ENCODE assay signal across 23 mouse cellular contexts in genomic region chr7:142500032-142500431, GRCm38 (mm10). TPM values are rescaled to one million over a fixed set of nuclear protein-coding genes. Genes with fewer than 3 reads are reported as not detected.
DNase-seq lines count a peak whose midpoint lies in the region; ATAC-seq lines count a peak whose summit lies in the region.
"Had no signal": no experiment of that assay in that cellular context is flagged by ENCODE, and none has a peak within 500 bp of the region (broad histone marks: within the 10 kb centered on the region; RNA-seq: fewer than 3 reads in every experiment).

No protein-coding gene starts in this region.

- H3K4me1 ChIP-seq in heart, embryonic 13.5 days: peaks cover 22% of the 10 kb centered on the region
- peaks cover 14% of the 10 kb centered on the region for H3K4me1 ChIP-seq in kidney, embryonic 16.5 days (ENCODE audit: insufficient read depth, low read length)
- H3K4me1 ChIP-seq: forebrain, embryonic 13.5 days; hindbrain, embryonic 15.5 days; liver, embryonic 12.5 days; midbrain, embryonic 12.5 days had no signal

- no peaks in the 10 kb centered on the region for H3K27me3 ChIP-seq in heart, embryonic 13.5 days (replicated peaks)
- no peaks in the 10 kb centered on the region for H3K27me3 ChIP-seq in kidney, embryonic 16.5 days (ENCODE audit: insufficient read depth, low read length)
- H3K27me3 ChIP-seq: hindbrain, embryonic 15.5 days; midbrain, embryonic 12.5 days had no signal

- no peak for DNase-seq in heart, postnatal 10 days
- DNase-seq in kidney, postnatal 36 days: no peak
- DNase-seq in gastrocnemius, postnatal 14 days: peak; percentile 75
- DNase-seq in skeletal muscle tissue, adult 2 months (ENCODE audit: low read depth, low spot score): peak; percentile 93
- no peak for DNase-seq in left cerebral cortex, adult 8-10 months (ENCODE audit: low spot score in 2 of 2)
- DNase-seq in left cerebral cortex, postnatal 10 days (ENCODE audit: extremely low spot score in 1 of 2, low spot score in 2 of 2): no peak
- DNase-seq: adrenal gland, postnatal 36 days; cerebellum, adult 8-10 months; kidney, postnatal 14 days; lung, embryonic 14.5 days; lung, postnatal 4 days; right cerebral cortex, postnatal 14 days; thymus, postnatal 36 days had no signal

- no peak overlapping the region for H3K4me2 ChIP-seq in heart, embryonic 13.5 days
- H3K4me2 ChIP-seq in kidney, embryonic 16.5 days (replicated peaks; ENCODE audit: low read depth, low read length): no peak overlapping the region
- H3K4me2 ChIP-seq: forebrain, embryonic 13.5 days; hindbrain, embryonic 15.5 days; liver, embryonic 12.5 days; lung, embryonic 14.5 days; midbrain, embryonic 12.5 days had no signal

- ATAC-seq in heart, embryonic 13.5 days (ENCODE audit: extremely low read depth, insufficient number of reproducible peaks, low FRiP score, low TSS enrichment): no peak
- no peak for ATAC-seq in kidney, embryonic 16.5 days (ENCODE audit: low FRiP score, low TSS enrichment)
- ATAC-seq: forebrain, embryonic 13.5 days; intestine, embryonic 16.5 days; liver, embryonic 12.5 days had no signal

- H3K9me3 ChIP-seq in heart, embryonic 13.5 days: no peaks in the 10 kb centered on the region
- H3K9me3 ChIP-seq in kidney, embryonic 16.5 days (ENCODE audit: low read length): no peaks in the 10 kb centered on the region
- H3K9me3 ChIP-seq: forebrain, embryonic 13.5 days; hindbrain, embryonic 15.5 days; liver, embryonic 12.5 days; midbrain, embryonic 12.5 days had no signal

- no peaks in the 10 kb centered on the region for H3K36me3 ChIP-seq in heart, embryonic 13.5 days
- no peaks in the 10 kb centered on the region for H3K36me3 ChIP-seq in kidney, embryonic 16.5 days (ENCODE audit: insufficient read depth, low read length)
- H3K36me3 ChIP-seq: hindbrain, embryonic 15.5 days; liver, embryonic 12.5 days; midbrain, embryonic 12.5 days had no signal

- H3K9ac ChIP-seq in heart, embryonic 13.5 days: no peak overlapping the region
- H3K9ac ChIP-seq in kidney, embryonic 16.5 days (replicated peaks; ENCODE audit: low read length): no peak overlapping the region
- H3K9ac ChIP-seq: forebrain, embryonic 13.5 days; hindbrain, embryonic 15.5 days; liver, embryonic 12.5 days; lung, embryonic 14.5 days; midbrain, embryonic 12.5 days had no signal

- intact Hi-C loops in heart, postnatal 10 days (cut with DNase I): no loop called here
- intact Hi-C loops in gastrocnemius, postnatal 14 days (cut with DNase I; ENCODE audit: low total_unique reads): no loop called here
- intact Hi-C loops in left cerebral cortex, postnatal 10 days (cut with DNase I): no loop called here

- no peak overlapping the region for H3K4me3 ChIP-seq in heart, embryonic 13.5 days
- no peak overlapping the region for H3K4me3 ChIP-seq in kidney, embryonic 16.5 days (ENCODE audit: low read length)
- H3K4me3 ChIP-seq: forebrain, embryonic 13.5 days; hindbrain, embryonic 15.5 days; liver, embryonic 12.5 days; midbrain, embryonic 12.5 days had no signal

- 57% methylated on average over 1 of the region's 1 CpGs for WGBS in heart, embryonic 13.5 days
- WGBS in kidney, embryonic 16.5 days: 75% methylated on average over 1 of the region's 1 CpGs

- peak overlapping the region; percentile 63 for H3K27ac ChIP-seq in heart, embryonic 13.5 days (replicated peaks)
- peak overlapping the region; percentile 51; the same call in 1 of the 2 replicates for H3K27ac ChIP-seq in kidney, embryonic 16.5 days (ENCODE audit: low read length)
- H3K27ac ChIP-seq: forebrain, embryonic 13.5 days; hindbrain, embryonic 15.5 days; liver, embryonic 12.5 days; midbrain, embryonic 12.5 days had no signal

RNA-seq across cellular contexts. Expression of gene Tnnt3, which starts 1.4 kb away (rescaled TPM):
- polyA plus RNA-seq in heart, embryonic 13.5 days (2015; fragmentation: Nextera tagmentation; extraction: Ambion mirVana): 4.0 and 5.4 TPM in 2 replicates
- 1 to 10 TPM in 1 of 2 experiments, under 1 TPM in 1; 0.67 to 1.8 TPM for total RNA-seq in heart, postnatal 10 days (2021)
- polyA plus RNA-seq in kidney, embryonic 16.5 days (2015; fragmentation: Nextera tagmentation; extraction: Ambion mirVana): 14.2 and 17.2 TPM in 2 replicates
- total RNA-seq in gastrocnemius, postnatal 14 days (2021): over 10,000 TPM; 22,199 to 23,470 TPM
- 10 to 100 TPM in 1 of 4 experiments, 1 to 10 TPM in 2, under 1 TPM in 1; 0.88 to 14.3 (median 6.5) TPM for total RNA-seq in left cerebral cortex, adult 8-10 months (2022)
- not detected for total RNA-seq in left cerebral cortex, postnatal 10 days (2021)
- total RNA-seq: left cerebral cortex, postnatal 14 days had no signal
- polyA plus RNA-seq: liver, embryonic 12.5 days; testis, adult 2 months had no signal

RNA-seq across cellular contexts. Expression of gene Mrpl23, which starts 32.5 kb away (rescaled TPM):
- polyA plus RNA-seq in heart, embryonic 13.5 days (2015; fragmentation: Nextera tagmentation; extraction: Ambion mirVana): 15.6 and 17.7 TPM in 2 replicates
- total RNA-seq in heart, postnatal 10 days (2021): 10 to 100 TPM in 1 of 2 experiments, 1 to 10 TPM in 1; 4.1 to 19.3 TPM
- polyA plus RNA-seq in kidney, embryonic 16.5 days (2015; fragmentation: Nextera tagmentation; extraction: Ambion mirVana): 24.4 and 24.6 TPM in 2 replicates
- total RNA-seq in gastrocnemius, postnatal 14 days (2021): 1 to 10 TPM; 5.0 to 5.2 TPM
- total RNA-seq in left cerebral cortex, adult 8-10 months (2022): 1 to 10 TPM; 3.4 to 8.4 (median 7.0) TPM
- 1 to 10 TPM; 4.8 to 7.2 TPM for total RNA-seq in left cerebral cortex, postnatal 10 days (2021)

RNA-seq across cellular contexts. Expression of gene Lsp1, which starts 39.4 kb away (rescaled TPM):
- 51.0 and 54.6 TPM in 2 replicates for polyA plus RNA-seq in heart, embryonic 13.5 days (2015; fragmentation: Nextera tagmentation; extraction: Ambion mirVana)
- total RNA-seq in heart, postnatal 10 days (2021): 100 to 1,000 TPM; 111 to 116 TPM
- 141 and 156 TPM in 2 replicates for polyA plus RNA-seq in kidney, embryonic 16.5 days (2015; fragmentation: Nextera tagmentation; extraction: Ambion mirVana)
- total RNA-seq in gastrocnemius, postnatal 14 days (2021): 10 to 100 TPM; 22.2 to 35.0 TPM
- 10 to 100 TPM; 10.8 to 18.8 (median 13.9) TPM for total RNA-seq in left cerebral cortex, adult 8-10 months (2022)
- 1 to 10 TPM; 5.2 to 8.1 TPM for total RNA-seq in left cerebral cortex, postnatal 10 days (2021)

RNA-seq across cellular contexts. Expression of gene Tnni2, which starts 58.4 kb away (rescaled TPM):
- 34.8 and 41.9 TPM in 2 replicates for polyA plus RNA-seq in heart, embryonic 13.5 days (2015; fragmentation: Nextera tagmentation; extraction: Ambion mirVana)
- total RNA-seq in heart, postnatal 10 days (2021): 1 to 10 TPM; 1.9 to 4.3 TPM
- polyA plus RNA-seq in kidney, embryonic 16.5 days (2015; fragmentation: Nextera tagmentation; extraction: Ambion mirVana): 11.9 and 12.0 TPM in 2 replicates
- over 10,000 TPM; 14,029 to 14,677 TPM for total RNA-seq in gastrocnemius, postnatal 14 days (2021)
- total RNA-seq in left cerebral cortex, adult 8-10 months (2022): 1 to 10 TPM; 1.9 to 9.6 (median 5.2) TPM
- total RNA-seq in left cerebral cortex, postnatal 10 days (2021): under 1 TPM in 1 of 2 experiments, not detected in 1; 0.83 TPM
- total RNA-seq: layer of hippocampus, postnatal 10 days had no signal
- polyA plus RNA-seq: testis, adult 2 months had no signal

Comparison
In these comparisons a context has a peak if more than half of its experiments do, and no peak if none do; other contexts are left out.
1. DNase-seq: peak in gastrocnemius, postnatal 14 days (single experiment) and skeletal muscle tissue, adult 2 months (single experiment); none in heart, postnatal 10 days (0 of 2), kidney, postnatal 36 days (0 of 2), left cerebral cortex, adult 8-10 months (0 of 2) and left cerebral cortex, postnatal 10 days (0 of 2).
2. RNA of gene Tnnt3, which starts 1.4 kb away (total RNA-seq): 22,199 to 23,470 TPM in gastrocnemius, postnatal 14 days; 0.88 to 14.3 TPM in left cerebral cortex, adult 8-10 months, 0.67 to 1.8 TPM in heart, postnatal 10 days and not detected in left cerebral cortex, postnatal 10 days; every median in the first group is over 1,000 times any median in the second.